ENCODE assay signal across 9 mouse cellular contexts in the genomic region with DNA sequence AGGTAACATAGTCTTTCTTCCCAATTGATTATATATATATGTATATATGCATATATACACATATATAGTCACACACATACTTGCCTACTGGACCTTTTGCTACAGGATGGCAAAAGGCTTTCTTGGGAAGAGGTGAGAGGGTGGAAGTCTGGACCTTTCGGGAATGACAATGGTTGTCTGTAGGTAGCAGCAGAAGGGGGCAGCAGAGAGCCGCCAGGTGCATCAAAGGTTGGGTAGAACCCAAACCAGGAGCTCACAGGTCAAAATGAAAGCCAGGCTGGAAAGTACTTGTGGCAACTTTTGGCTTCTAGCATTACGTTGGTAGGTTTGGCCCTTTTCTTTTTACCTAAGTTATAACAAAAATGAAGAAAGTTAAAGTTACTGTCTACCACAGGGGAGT. TPM values are rescaled to one million over a fixed set of nuclear protein-coding genes. Genes with fewer than 3 reads are reported as not detected.
DNase-seq lines count a peak whose midpoint lies in the region; TF ChIP-seq lines count a peak whose summit lies in the region.
"Had no signal": no experiment of that assay in that cellular context is flagged by ENCODE, and none has a peak within 500 bp of the region (broad histone marks: within the 10 kb centered on the region; RNA-seq: fewer than 3 reads in every experiment).

No protein-coding gene starts in this region.

- peak; percentile 27 to 59 for DNase-seq in heart, adult 2 months
- no peak for DNase-seq in heart, postnatal 25 days (ENCODE audit: low spot score)
- DNase-seq in 416B (ENCODE audit: low read depth) (peak; percentile 50), ZHBTc4 (ENCODE audit: low read depth, low spot score) (peak; percentile 81)
- peak; percentile 60 for DNase-seq in embryonic facial prominence, embryonic 10.5 days (ENCODE audit: low spot score)
- DNase-seq in lung, postnatal 36 days = peak; percentile 68
- DNase-seq in frontal cortex, postnatal 25 days (ENCODE audit: low spot score in 2 of 2) = no peak
- DNase-seq in layer of hippocampus, adult 9-10 months (ENCODE audit: low spot score) = no peak

- no peaks in the 10 kb centered on the region for H3K9me3 ChIP-seq in embryonic facial prominence, embryonic 10.5 days
- H3K9me3 ChIP-seq: liver, embryonic 15.5 days had no signal

- H3K9ac ChIP-seq in heart, adult 2 months (ENCODE audit: low read depth, low read length) = no peak overlapping the region
- H3K9ac ChIP-seq: liver, embryonic 15.5 days had no signal

- no peaks in the 10 kb centered on the region for H3K79me2 ChIP-seq in heart, adult 2 months (replicated peaks; ENCODE audit: control insufficient read depth, insufficient read depth, low read length)

- 0 out of 2 replicates have a peak, but pooled peaks have one; percentile 57 for TF ChIP-seq EP300 in heart, adult 2 months (IDR thresholded peaks at IDR 0.05; ENCODE audit: insufficient read depth, low read depth, low read length)

- no peaks in the 10 kb centered on the region for H3K4me1 ChIP-seq in heart, adult 2 months (ENCODE audit: control insufficient read depth, insufficient read depth, low read length)
- H3K4me1 ChIP-seq in embryonic facial prominence, embryonic 10.5 days = peaks cover 25% of the 10 kb centered on the region
- H3K4me1 ChIP-seq: liver, embryonic 15.5 days had no signal

- H3K27ac ChIP-seq in heart, adult 2 months = no peak overlapping the region
- no peak overlapping the region; the same call in 1 of the 2 replicates for H3K27ac ChIP-seq in embryonic facial prominence, embryonic 10.5 days (replicated peaks)
- H3K27ac ChIP-seq: liver, embryonic 15.5 days had no signal

- H3K36me3 ChIP-seq in heart, adult 2 months (ENCODE audit: control insufficient read depth, insufficient read depth, low read length) = no peaks in the 10 kb centered on the region
- no peaks in the 10 kb centered on the region for H3K36me3 ChIP-seq in embryonic facial prominence, embryonic 10.5 days (replicated peaks)
- H3K36me3 ChIP-seq: liver, embryonic 15.5 days had no signal

- peak; percentile 92 for TF ChIP-seq CTCF in heart, adult 2 months (IDR thresholded peaks at IDR 0.05)

- H3K27me3 ChIP-seq in heart, adult 2 months (ENCODE audit: control insufficient read depth, insufficient read depth, low read length) = no peaks in the 10 kb centered on the region
- no peaks in the 10 kb centered on the region for H3K27me3 ChIP-seq in embryonic facial prominence, embryonic 10.5 days (replicated peaks; ENCODE audit: low read depth, poor library complexity, severe bottlenecking)
- H3K27me3 ChIP-seq: liver, embryonic 15.5 days had no signal

- TF ChIP-seq POLR2A in heart, adult 2 months (IDR thresholded peaks at IDR 0.05; ENCODE audit: insufficient read depth, low read depth, low read length) = no peak

- intact Hi-C loops in heart, adult 2 months (cut with DNase I) = loop anchor here (1.0 to 10.0 kb wide), 5 partner anchors 157 to 497 kb away; a partner anchor contains a TSS
- intact Hi-C loops in heart, postnatal 25 days (cut with DNase I) = loop anchor here (5.0 to 10.0 kb wide), 3 partner anchors 192 to 447 kb away; no protein-coding TSS in a partner anchor

- WGBS in heart, adult 2 months = 45% methylated on average over 3 of the region's 3 CpGs
- 35% methylated on average over 3 of the region's 3 CpGs for WGBS in embryonic facial prominence, embryonic 10.5 days

- H3K4me3 ChIP-seq in heart, adult 2 months = no peak overlapping the region
- no peak overlapping the region for H3K4me3 ChIP-seq in embryonic facial prominence, embryonic 10.5 days
- H3K4me3 ChIP-seq: liver, embryonic 15.5 days had no signal

RNA-seq across cellular contexts. Expression of a gene that starts 6.0 kb away (rescaled TPM):
- total RNA-seq in heart, adult 2 months (2021) = not detected
- 0.12 TPM in 1 of 2 replicates, not detected in the other for polyA plus RNA-seq in heart, adult 2 months (2012; rRNA removed)
- not detected for total RNA-seq in heart, postnatal 25 days (2021)
- 18.9 and 22.0 TPM in 2 replicates for polyA plus RNA-seq in embryonic facial prominence, embryonic 10.5 days (2016; fragmentation: Nextera tagmentation; extraction: Ambion mirVana)

RNA-seq across cellular contexts. Expression of a gene that starts 25.7 kb away (rescaled TPM):
- total RNA-seq in heart, adult 2 months (2021) = not detected
- polyA plus RNA-seq in heart, adult 2 months (2012; rRNA removed) = 0.16 TPM in 1 of 2 replicates, not detected in the other
- under 1 TPM in 1 of 2 experiments, not detected in 1; 0.25 TPM for total RNA-seq in heart, postnatal 25 days (2021)
- polyA plus RNA-seq in embryonic facial prominence, embryonic 10.5 days (2016; fragmentation: Nextera tagmentation; extraction: Ambion mirVana) = 0.19 and 0.40 TPM in 2 replicates

RNA-seq across cellular contexts. Expression of a gene that starts 25.8 kb away (rescaled TPM):
- total RNA-seq in heart, adult 2 months (2021) = 1 to 10 TPM; 6.3 to 7.5 TPM
- 15.9 and 32.9 TPM in 2 replicates for polyA plus RNA-seq in heart, adult 2 months (2012; rRNA removed)
- 1 to 10 TPM; 7.5 TPM for total RNA-seq in heart, postnatal 25 days (2021)
- polyA plus RNA-seq in embryonic facial prominence, embryonic 10.5 days (2016; fragmentation: Nextera tagmentation; extraction: Ambion mirVana) = 41.3 and 45.7 TPM in 2 replicates

RNA-seq across cellular contexts. Expression of a gene that starts 32.8 kb away (rescaled TPM):
- total RNA-seq in heart, adult 2 months (2021) = not detected
- polyA plus RNA-seq in heart, adult 2 months (2012; rRNA removed) = not detected in 2 replicates
- not detected for total RNA-seq in heart, postnatal 25 days (2021)
- polyA plus RNA-seq in embryonic facial prominence, embryonic 10.5 days (2016; fragmentation: Nextera tagmentation; extraction: Ambion mirVana) = 0.85 and 1.1 TPM in 2 replicates

Comparison
In these comparisons a context has a peak if more than half of its experiments do, and no peak if none do; other contexts are left out.
1. DNase-seq: peak in heart, adult 2 months (2 of 2), 416B (single experiment), ZHBTc4 (single experiment), embryonic facial prominence, embryonic 10.5 days (single experiment) and lung, postnatal 36 days (single experiment); none in heart, postnatal 25 days (single experiment), frontal cortex, postnatal 25 days (0 of 2) and layer of hippocampus, adult 9-10 months (single experiment).